Mouse (Mus musculus): ENCODE measurements around the gene Sh3bp4. TPM values are rescaled to one million over a fixed set of nuclear protein-coding genes. Genes with fewer than 3 reads are reported as not detected.
A peak's percentile ranks its signal among the peaks of the same experiment; 100 is the strongest.

The Sh3bp4 gene
- polyA plus RNA-seq, 1 experiment from 2014 or later = 22.6 TPM

DNA sequence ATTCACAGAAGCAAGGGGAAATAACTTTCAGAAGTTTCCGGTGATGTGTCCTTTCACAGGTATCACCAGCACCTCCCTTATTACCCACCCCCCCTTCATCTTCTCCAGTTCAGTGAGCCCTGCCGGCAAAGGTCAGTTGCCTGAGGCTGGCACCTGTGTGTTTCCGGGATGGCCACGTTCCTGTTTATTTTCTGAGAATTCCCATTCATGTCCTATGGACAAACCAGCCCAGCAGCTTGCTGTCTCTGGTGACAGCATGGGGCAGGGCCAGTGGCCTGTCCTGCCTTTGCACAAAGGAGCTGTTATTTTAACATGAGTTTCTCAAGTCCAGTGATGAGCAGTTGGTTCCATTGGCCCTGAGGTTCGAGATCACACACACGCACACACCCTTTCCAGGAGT is 37.3 kb downstream of the Sh3bp4 start:
- Histone ChIP-seq H3K9me3 (ENCODE audit: control insufficient read depth, low read length) (no peaks in the 10 kb centered on the region), H3K36me3 (ENCODE audit: control insufficient read depth, insufficient read depth, low read length) (no peaks in the 10 kb centered on the region), H3K4me2 (ENCODE audit: low read length) (no peak overlapping the region), H3K27me3 (replicated peaks; ENCODE audit: control insufficient read depth, insufficient read depth, low read length) (no peaks in the 10 kb centered on the region), H3K4me1 (replicated peaks; ENCODE audit: control insufficient read depth, insufficient read depth, low read length) (peaks cover 66% of the 10 kb centered on the region), H3K27ac (ENCODE audit: low read depth) (no peak overlapping the region), H3K4me3 (ENCODE audit: low read depth, low read length) (no peak overlapping the region), H3K9ac (ENCODE audit: low read length) (no peak overlapping the region)
- WGBS = 51% methylated on average over 6 of the region's 6 CpGs
- DNase-seq (ENCODE audit: low spot score) = no peak
- no peak for ATAC-seq (replicated peaks; ENCODE audit: low FRiP score, low TSS enrichment, low read depth)

DNA sequence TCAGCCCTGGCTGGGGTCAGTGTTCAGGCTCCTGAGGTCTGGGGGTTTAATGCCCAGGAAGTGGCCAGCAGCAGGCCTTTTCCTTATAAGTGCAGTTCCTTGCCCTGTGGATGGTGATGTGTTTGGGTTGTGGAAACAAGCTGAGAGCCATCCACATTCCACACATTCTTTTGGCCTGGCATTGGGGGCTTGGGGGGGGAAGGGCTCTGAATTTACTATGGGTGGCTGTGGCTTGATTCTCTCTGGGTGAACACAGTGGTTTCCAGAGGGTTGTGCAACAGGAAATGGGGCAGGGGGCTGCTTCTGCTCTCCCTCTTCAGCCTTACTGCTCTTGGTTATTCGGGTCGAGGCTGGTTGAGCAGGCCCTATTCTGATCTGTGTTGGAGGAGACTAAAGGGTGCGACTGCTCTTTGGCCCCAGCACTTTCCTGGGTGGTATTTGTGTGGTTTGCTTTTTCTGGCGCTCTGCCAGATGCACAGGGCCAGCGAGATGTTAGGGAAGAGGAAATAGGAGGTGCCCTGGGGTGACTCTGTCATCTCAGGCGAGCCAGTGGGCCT is 38.2 kb downstream of the Sh3bp4 start:
- H3K4me1 ChIP-seq (replicated peaks; ENCODE audit: control insufficient read depth, insufficient read depth, low read length) = peaks cover 61% of the 10 kb centered on the region
- H3K9me3 ChIP-seq (ENCODE audit: control insufficient read depth, low read length) = no peaks in the 10 kb centered on the region
- WGBS = 11% methylated on average over 6 of the region's 6 CpGs
- H3K4me3 ChIP-seq (ENCODE audit: low read depth, low read length) = no peak overlapping the region
- peak; percentile 75 for DNase-seq (ENCODE audit: low spot score)
- H3K36me3 ChIP-seq (ENCODE audit: control insufficient read depth, insufficient read depth, low read length) = 0 out of 2 replicates have a peak, but pooled peaks cover 6% of the 10 kb centered on the region
- H3K27ac ChIP-seq (ENCODE audit: low read depth) = peak overlapping the region; percentile 64
- peak; percentile 57 for ATAC-seq (replicated peaks; ENCODE audit: low FRiP score, low TSS enrichment, low read depth)
- no peaks in the 10 kb centered on the region for H3K27me3 ChIP-seq (replicated peaks; ENCODE audit: control insufficient read depth, insufficient read depth, low read length)
- no peak overlapping the region for H3K4me2 ChIP-seq (ENCODE audit: low read length)
- no peak overlapping the region for H3K9ac ChIP-seq (ENCODE audit: low read length)

DNA sequence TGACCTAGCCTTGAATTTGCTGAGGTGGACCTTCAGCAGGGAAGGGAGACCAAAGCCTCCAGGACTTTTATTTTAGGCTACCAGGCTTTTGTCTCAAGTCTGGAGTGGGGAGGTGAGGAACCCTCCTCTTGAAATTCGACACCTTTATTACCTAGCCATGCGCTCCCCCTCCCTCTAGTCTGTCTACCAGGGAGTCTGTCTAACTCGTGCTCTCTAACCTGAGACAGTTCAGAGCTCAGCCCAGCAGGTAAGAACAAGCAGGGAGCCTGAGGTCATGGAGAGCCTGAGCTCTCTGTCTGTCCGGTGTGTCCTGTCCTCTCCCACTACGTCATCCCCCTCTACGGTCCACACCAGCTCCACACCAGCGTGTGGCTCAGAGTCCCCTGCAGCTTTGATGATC is 39.6 kb downstream of the Sh3bp4 start:
- H3K9ac ChIP-seq (ENCODE audit: low read length) = no peak overlapping the region
- H3K27me3 ChIP-seq (replicated peaks; ENCODE audit: control insufficient read depth, insufficient read depth, low read length) = no peaks in the 10 kb centered on the region
- H3K4me1 ChIP-seq (replicated peaks; ENCODE audit: control insufficient read depth, insufficient read depth, low read length) = peaks cover 52% of the 10 kb centered on the region
- no peak overlapping the region for H3K27ac ChIP-seq (ENCODE audit: low read depth)
- ATAC-seq (replicated peaks; ENCODE audit: low FRiP score, low TSS enrichment, low read depth) (peak; percentile 62), DNase-seq (ENCODE audit: low spot score) (no peak)
- no peak overlapping the region for H3K4me2 ChIP-seq (ENCODE audit: low read length)
- H3K36me3 ChIP-seq (ENCODE audit: control insufficient read depth, insufficient read depth, low read length) = 0 out of 2 replicates have a peak, but pooled peaks cover 6% of the 10 kb centered on the region
- no peak overlapping the region for H3K4me3 ChIP-seq (ENCODE audit: low read depth, low read length)
- H3K9me3 ChIP-seq (ENCODE audit: control insufficient read depth, low read length) = no peaks in the 10 kb centered on the region
- 43% methylated on average over 7 of the region's 7 CpGs for WGBS

DNA sequence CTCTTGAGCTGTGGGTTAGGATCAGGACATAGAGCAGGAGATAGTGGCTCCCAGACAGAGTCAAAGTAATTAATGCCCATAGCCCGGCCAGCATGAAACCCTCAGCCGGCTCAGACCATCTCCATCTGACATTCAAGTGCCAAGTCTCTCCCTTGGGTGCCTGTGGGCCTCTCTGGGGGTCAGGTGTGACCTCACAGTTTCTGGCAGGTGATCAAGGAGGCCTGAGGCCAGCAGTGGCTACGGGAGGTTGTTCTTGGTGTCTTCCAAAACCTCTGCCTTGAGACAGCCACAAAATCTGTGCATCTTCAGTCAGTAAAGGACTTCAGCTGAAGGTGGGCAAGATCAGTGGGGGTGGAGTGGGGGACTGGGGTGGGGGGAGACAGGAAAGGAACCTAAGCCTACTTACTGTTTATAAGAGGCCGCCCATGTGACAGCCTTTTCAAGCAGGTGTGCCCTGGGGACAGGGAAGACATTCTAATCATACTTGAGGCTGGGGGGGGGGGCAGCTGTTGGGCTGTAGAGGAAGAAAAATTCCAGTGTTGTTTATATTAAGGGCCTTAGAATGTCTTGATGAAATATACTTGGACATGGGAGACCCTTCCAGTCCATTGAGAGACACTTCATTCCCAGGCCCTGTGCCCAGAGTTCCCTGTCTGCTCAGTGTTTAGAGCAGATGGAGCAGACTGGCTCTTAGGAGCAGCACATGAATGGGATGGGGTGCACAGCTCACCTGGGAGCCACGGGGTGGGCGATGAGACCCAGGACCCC is 40.7 kb downstream of the Sh3bp4 start:
- Histone ChIP-seq H3K4me2 (ENCODE audit: low read length) (no peak overlapping the region), H3K4me3 (ENCODE audit: low read depth, low read length) (no peak overlapping the region), H3K27me3 (replicated peaks; ENCODE audit: control insufficient read depth, insufficient read depth, low read length) (no peaks in the 10 kb centered on the region), H3K4me1 (replicated peaks; ENCODE audit: control insufficient read depth, insufficient read depth, low read length) (peaks cover 50% of the 10 kb centered on the region), H3K36me3 (ENCODE audit: control insufficient read depth, insufficient read depth, low read length) (0 out of 2 replicates have a peak, but pooled peaks cover 6% of the 10 kb centered on the region), H3K9ac (ENCODE audit: low read length) (no peak overlapping the region), H3K27ac (ENCODE audit: low read depth) (0 out of 2 replicates have a peak overlapping the region, but pooled peaks have one; percentile 22), H3K9me3 (ENCODE audit: control insufficient read depth, low read length) (no peaks in the 10 kb centered on the region)
- DNase-seq (ENCODE audit: low spot score) (no peak), ATAC-seq (replicated peaks; ENCODE audit: low FRiP score, low TSS enrichment, low read depth) (no peak)
- 62% methylated on average over 6 of the region's 6 CpGs for WGBS

DNA sequence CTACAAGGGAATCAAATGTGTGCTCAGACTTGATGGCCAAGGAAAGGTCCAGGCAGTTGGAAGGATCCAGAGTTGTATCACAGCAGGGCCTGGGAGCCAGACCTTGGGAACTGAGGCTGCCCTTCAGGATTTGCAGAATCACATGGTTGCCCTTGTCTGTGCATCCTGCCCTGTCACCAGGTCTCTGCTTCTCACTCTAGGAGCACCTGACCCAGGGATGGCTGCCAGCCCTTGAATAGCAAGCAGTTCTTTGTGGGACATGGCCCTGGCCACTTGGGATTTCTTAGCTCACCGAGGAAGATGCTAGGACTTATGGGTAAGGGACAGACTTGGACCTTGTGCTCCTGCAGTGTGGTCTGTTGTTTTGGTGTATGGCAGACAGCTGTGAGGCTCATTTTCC is 42.3 kb downstream of the Sh3bp4 start:
- no peak for ATAC-seq (replicated peaks; ENCODE audit: low FRiP score, low TSS enrichment, low read depth)
- H3K4me1 ChIP-seq (replicated peaks; ENCODE audit: control insufficient read depth, insufficient read depth, low read length) = peaks cover 48% of the 10 kb centered on the region

DNA sequence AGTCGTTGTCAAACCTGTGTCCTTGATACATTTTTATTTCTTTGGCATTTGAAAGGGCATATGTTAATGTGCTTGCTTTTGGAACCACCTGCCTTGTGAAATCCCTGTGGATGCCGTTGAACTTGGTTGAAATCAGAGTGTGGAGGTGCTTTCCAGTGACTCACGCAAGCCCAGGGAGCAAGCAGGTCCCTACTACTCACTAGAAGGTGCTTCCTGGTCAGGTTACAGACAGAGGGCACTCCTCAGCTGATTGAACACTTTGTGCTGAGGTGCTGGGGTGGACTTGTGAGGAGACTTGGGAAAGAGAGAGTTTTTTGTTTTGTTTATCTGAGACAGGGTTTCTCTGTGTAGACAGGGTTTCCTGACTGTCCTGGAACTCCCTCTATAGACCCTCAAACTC is 43.5 kb downstream of the Sh3bp4 start:
- 89% methylated on average over 3 of the region's 3 CpGs for WGBS
- Histone ChIP-seq H3K9me3 (ENCODE audit: control insufficient read depth, low read length) (no peaks in the 10 kb centered on the region), H3K27ac (ENCODE audit: low read depth) (no peak overlapping the region), H3K36me3 (ENCODE audit: control insufficient read depth, insufficient read depth, low read length) (0 out of 2 replicates have a peak, but pooled peaks cover 6% of the 10 kb centered on the region), H3K4me2 (ENCODE audit: low read length) (no peak overlapping the region), H3K27me3 (replicated peaks; ENCODE audit: control insufficient read depth, insufficient read depth, low read length) (no peaks in the 10 kb centered on the region), H3K4me1 (replicated peaks; ENCODE audit: control insufficient read depth, insufficient read depth, low read length) (peaks cover 39% of the 10 kb centered on the region), H3K9ac (ENCODE audit: low read length) (no peak overlapping the region), H3K4me3 (ENCODE audit: low read depth, low read length) (no peak overlapping the region)
- ATAC-seq (replicated peaks; ENCODE audit: low FRiP score, low TSS enrichment, low read depth) = no peak
- no peak for DNase-seq (ENCODE audit: low spot score)

More for the DNA sequence above, 42.3 kb downstream of the Sh3bp4 start:
- H3K27me3 ChIP-seq (replicated peaks; ENCODE audit: control insufficient read depth, insufficient read depth, low read length) = no peaks in the 10 kb centered on the region
- 96% methylated on average over 1 of the region's 1 CpGs for WGBS
- no peak overlapping the region for H3K9ac ChIP-seq (ENCODE audit: low read length)
- H3K4me3 ChIP-seq (ENCODE audit: low read depth, low read length) = no peak overlapping the region
- no peak overlapping the region for H3K4me2 ChIP-seq (ENCODE audit: low read length)
- H3K36me3 ChIP-seq (ENCODE audit: control insufficient read depth, insufficient read depth, low read length) = 0 out of 2 replicates have a peak, but pooled peaks cover 6% of the 10 kb centered on the region
- no peak for DNase-seq (ENCODE audit: low spot score)
- H3K9me3 ChIP-seq (ENCODE audit: control insufficient read depth, low read length) = no peaks in the 10 kb centered on the region
- H3K27ac ChIP-seq (ENCODE audit: low read depth) = no peak overlapping the region

DNA sequence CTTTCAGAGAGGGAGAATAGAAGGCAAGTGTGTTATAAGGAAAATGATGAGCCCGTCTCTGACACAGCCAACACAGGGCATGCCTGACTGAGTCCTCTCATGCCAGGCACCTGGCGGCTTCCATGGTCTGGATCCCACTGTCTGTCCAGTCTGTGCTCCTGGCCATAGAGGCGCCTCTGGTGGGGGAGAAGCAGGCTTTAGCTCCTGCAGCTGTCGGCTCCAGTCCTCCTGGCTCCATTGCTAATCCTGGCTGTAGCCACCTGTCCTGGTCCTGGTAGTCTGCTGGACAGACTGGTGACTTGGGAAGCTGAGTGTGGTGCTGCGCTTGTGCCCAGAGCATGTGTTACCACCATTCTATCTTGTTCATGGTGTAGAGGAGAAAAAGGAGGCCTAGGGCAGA is 46.8 kb downstream of the Sh3bp4 start:
- ATAC-seq (replicated peaks; ENCODE audit: low FRiP score, low TSS enrichment, low read depth) = no peak
- peaks cover 33% of the 10 kb centered on the region for H3K4me1 ChIP-seq (replicated peaks; ENCODE audit: control insufficient read depth, insufficient read depth, low read length)
- no peaks in the 10 kb centered on the region for H3K27me3 ChIP-seq (replicated peaks; ENCODE audit: control insufficient read depth, insufficient read depth, low read length)
- DNase-seq (ENCODE audit: low spot score) = no peak
- H3K36me3 ChIP-seq (ENCODE audit: control insufficient read depth, insufficient read depth, low read length) = 0 out of 2 replicates have a peak, but pooled peaks cover 6% of the 10 kb centered on the region
- H3K4me3 ChIP-seq (ENCODE audit: low read depth, low read length) = no peak overlapping the region
- no peak overlapping the region for H3K4me2 ChIP-seq (ENCODE audit: low read length)
- 71% methylated on average over 5 of the region's 5 CpGs for WGBS
- H3K9me3 ChIP-seq (ENCODE audit: control insufficient read depth, low read length) = no peaks in the 10 kb centered on the region
- H3K27ac ChIP-seq (ENCODE audit: low read depth) = no peak overlapping the region
- H3K9ac ChIP-seq (ENCODE audit: low read length) = no peak overlapping the region

DNA sequence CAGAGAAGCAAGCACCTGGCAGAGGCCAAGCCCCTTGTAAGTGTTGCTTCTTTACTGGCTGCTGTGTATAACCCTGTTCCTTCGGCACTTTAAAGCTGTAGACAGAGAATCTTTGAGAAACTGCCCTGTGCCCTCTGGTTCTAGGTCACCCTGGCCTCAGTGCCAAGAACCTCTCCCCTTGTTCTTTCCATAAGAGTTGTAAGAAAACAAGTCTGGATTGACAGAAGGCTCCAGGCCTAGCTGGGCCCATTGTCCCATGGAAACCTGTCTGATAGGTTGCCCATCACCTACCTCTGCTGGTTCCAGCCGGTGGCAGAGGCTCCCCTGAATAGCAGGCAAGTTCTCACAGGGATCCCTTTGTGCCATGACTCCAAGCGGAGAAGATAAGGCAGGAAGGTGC is 47.9 kb downstream of the Sh3bp4 start:
- Histone ChIP-seq H3K27ac (ENCODE audit: low read depth) (no peak overlapping the region), H3K4me1 (replicated peaks; ENCODE audit: control insufficient read depth, insufficient read depth, low read length) (peaks cover 33% of the 10 kb centered on the region), H3K36me3 (ENCODE audit: control insufficient read depth, insufficient read depth, low read length) (0 out of 2 replicates have a peak, but pooled peaks cover under 1% of the 10 kb centered on the region), H3K9ac (ENCODE audit: low read length) (no peak overlapping the region), H3K4me2 (ENCODE audit: low read length) (no peak overlapping the region), H3K4me3 (ENCODE audit: low read depth, low read length) (no peak overlapping the region), H3K27me3 (replicated peaks; ENCODE audit: control insufficient read depth, insufficient read depth, low read length) (no peaks in the 10 kb centered on the region), H3K9me3 (ENCODE audit: control insufficient read depth, low read length) (no peaks in the 10 kb centered on the region)
- ATAC-seq (replicated peaks; ENCODE audit: low FRiP score, low TSS enrichment, low read depth) (no peak), DNase-seq (ENCODE audit: low spot score) (no peak)
- 82% methylated on average over 3 of the region's 3 CpGs for WGBS
